Mouse (Mus musculus): ENCODE results near the gene Eps8. TPM values are rescaled to one million over a fixed set of nuclear protein-coding genes. Genes with fewer than 3 reads are reported as not detected.

Gene Eps8
- total and polyA plus RNA-seq, 3 experiments: 0.08 to 0.15 TPM; not detected in 1

DNA sequence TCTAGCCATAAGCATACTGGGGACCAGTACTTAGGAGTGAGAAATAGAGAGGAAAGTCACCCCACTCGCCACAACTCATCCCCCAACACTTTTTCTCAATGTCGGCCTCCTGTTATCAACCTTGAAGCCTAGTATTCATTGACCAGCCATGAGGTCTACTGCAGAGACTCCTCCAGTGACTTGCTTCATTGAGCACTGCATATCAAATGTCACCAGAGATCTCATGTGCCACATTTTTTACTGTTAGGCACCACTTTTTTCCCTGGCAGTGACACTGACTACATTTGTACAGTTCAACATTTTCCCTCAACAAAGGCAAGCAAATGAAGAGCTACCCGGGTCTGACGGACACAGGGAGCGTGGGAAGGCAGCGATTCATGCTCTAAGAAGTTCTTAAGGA lies 108.6 kb downstream of the Eps8 start:
- Histone ChIP-seq H3K4me1 (ENCODE audit: control insufficient read depth in 1 of 2, insufficient read depth in 2 of 2, low read length in 2 of 2) (no peaks in the 10 kb centered on the region), H3K9me3 (replicated peaks; ENCODE audit: insufficient read depth, low read length) (no peaks in the 10 kb centered on the region), H3K9ac (ENCODE audit: control insufficient read depth, low read depth, low read length, poor library complexity, severe bottlenecking) (no peak overlapping the region), H3K27ac (ENCODE audit: control insufficient read depth, low read depth, low read length) (no peak overlapping the region), H3K79me2 (ENCODE audit: control insufficient read depth, insufficient read depth, low read length, poor library complexity) (no peaks in the 10 kb centered on the region), H3K4me3 (ENCODE audit: control insufficient read depth in 1 of 2, insufficient read depth in 1 of 2, low read depth in 2 of 2, low read length in 2 of 2) (no peak overlapping the region), H3K36me3 (ENCODE audit: control insufficient read depth in 1 of 2, insufficient read depth in 2 of 2, low read length in 2 of 2) (no peaks in the 10 kb centered on the region), H3K27me3 (ENCODE audit: control insufficient read depth in 1 of 2, insufficient read depth in 2 of 2, low read length in 2 of 2) (no peaks in the 10 kb centered on the region)
- no peak for TF ChIP-seq ZNF384 (IDR thresholded peaks at IDR 0.05; ENCODE audit: low read depth, low read length)
- no peak for TF ChIP-seq MYB (IDR thresholded peaks at IDR 0.05; ENCODE audit: low read depth, low read length)
- TF ChIP-seq TCF12 (IDR thresholded peaks at IDR 0.05; ENCODE audit: low read depth, low read length): no peak
- TF ChIP-seq ELF1 (IDR thresholded peaks at IDR 0.05; ENCODE audit: low read depth, low read length): no peak
- no peak for DNase-seq (ENCODE audit: low read depth, low spot score)

DNA sequence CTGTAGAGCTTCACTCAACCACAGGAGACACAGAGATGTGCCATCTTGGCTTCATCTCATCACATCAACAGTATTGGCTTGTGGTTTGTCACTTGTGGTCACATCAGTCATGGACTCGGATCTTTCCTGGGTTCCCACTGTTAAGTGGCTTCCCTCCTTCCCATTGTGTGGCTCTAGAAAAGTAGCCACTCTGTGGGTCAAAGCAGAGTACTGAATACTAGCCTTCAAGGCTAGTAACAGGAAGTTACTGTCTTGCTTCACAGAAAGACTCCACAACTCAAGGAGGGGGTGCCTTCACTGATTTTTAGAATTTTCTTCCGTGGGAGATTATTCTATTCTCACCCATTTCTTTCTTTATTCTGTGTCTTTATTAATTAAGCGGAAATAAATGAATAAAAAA lies 109.3 kb downstream of the Eps8 start:
- Histone ChIP-seq H3K36me3 (ENCODE audit: control insufficient read depth in 1 of 2, insufficient read depth in 2 of 2, low read length in 2 of 2) (no peaks in the 10 kb centered on the region), H3K4me1 (ENCODE audit: control insufficient read depth in 1 of 2, insufficient read depth in 2 of 2, low read length in 2 of 2) (no peaks in the 10 kb centered on the region), H3K9ac (ENCODE audit: control insufficient read depth, low read depth, low read length, poor library complexity, severe bottlenecking) (no peak overlapping the region), H3K4me3 (ENCODE audit: control insufficient read depth in 1 of 2, insufficient read depth in 1 of 2, low read depth in 2 of 2, low read length in 2 of 2) (no peak overlapping the region), H3K79me2 (ENCODE audit: control insufficient read depth, insufficient read depth, low read length, poor library complexity) (no peaks in the 10 kb centered on the region), H3K27ac (ENCODE audit: control insufficient read depth, low read depth, low read length) (no peak overlapping the region), H3K27me3 (ENCODE audit: control insufficient read depth in 1 of 2, insufficient read depth in 2 of 2, low read length in 2 of 2) (no peaks in the 10 kb centered on the region), H3K9me3 (replicated peaks; ENCODE audit: insufficient read depth, low read length) (no peaks in the 10 kb centered on the region)
- no peak for DNase-seq (ENCODE audit: low read depth, low spot score)
- TF ChIP-seq SMC3 (IDR thresholded peaks at IDR 0.05; ENCODE audit: low read depth, low read length) (no peak), ELF1 (IDR thresholded peaks at IDR 0.05; ENCODE audit: low read depth, low read length) (no peak), GATA1 (IDR thresholded peaks at IDR 0.05; ENCODE audit: low read depth, low read length) (no peak), CTCF (IDR thresholded peaks at IDR 0.05 in 2 of 3, conservative IDR thresholded peaks at IDR 0.05 in 1 of 3; ENCODE audit: control insufficient read depth in 1 of 3, insufficient read depth in 1 of 3, low read depth in 2 of 3, low read length in 3 of 3, poor library complexity in 1 of 3, severe bottlenecking in 1 of 3) (no peak), JUND (IDR thresholded peaks at IDR 0.05; ENCODE audit: low read depth, low read length) (no peak), CHD2 (IDR thresholded peaks at IDR 0.05; ENCODE audit: low read length) (no peak), GABPA (IDR thresholded peaks at IDR 0.05; ENCODE audit: low read depth, low read length) (no peak), MYC (IDR thresholded peaks at IDR 0.05; ENCODE audit: low read depth, low read length) (no peak), NELFE (IDR thresholded peaks at IDR 0.05; ENCODE audit: low read depth, low read length) (no peak), MXI1 (IDR thresholded peaks at IDR 0.05; ENCODE audit: low read depth, low read length) (no peak), NRF1 (IDR thresholded peaks at IDR 0.05; ENCODE audit: insufficient read depth, low read depth, low read length, poor library complexity, severe bottlenecking) (no peak), KAT2A (conservative IDR thresholded peaks at IDR 0.05; ENCODE audit: low read depth, low read length) (no peak)
